Mouse (Mus musculus): ENCODE measurements around the gene Tchp. TPM values are rescaled to one million over a fixed set of nuclear protein-coding genes. Genes with fewer than 3 reads are reported as not detected.
A peak's percentile ranks its signal among the peaks of the same experiment; 100 is the strongest.

The Tchp gene
- polyA plus RNA-seq, 1 experiment from 2014 or later, result 5.8 TPM

DNA sequence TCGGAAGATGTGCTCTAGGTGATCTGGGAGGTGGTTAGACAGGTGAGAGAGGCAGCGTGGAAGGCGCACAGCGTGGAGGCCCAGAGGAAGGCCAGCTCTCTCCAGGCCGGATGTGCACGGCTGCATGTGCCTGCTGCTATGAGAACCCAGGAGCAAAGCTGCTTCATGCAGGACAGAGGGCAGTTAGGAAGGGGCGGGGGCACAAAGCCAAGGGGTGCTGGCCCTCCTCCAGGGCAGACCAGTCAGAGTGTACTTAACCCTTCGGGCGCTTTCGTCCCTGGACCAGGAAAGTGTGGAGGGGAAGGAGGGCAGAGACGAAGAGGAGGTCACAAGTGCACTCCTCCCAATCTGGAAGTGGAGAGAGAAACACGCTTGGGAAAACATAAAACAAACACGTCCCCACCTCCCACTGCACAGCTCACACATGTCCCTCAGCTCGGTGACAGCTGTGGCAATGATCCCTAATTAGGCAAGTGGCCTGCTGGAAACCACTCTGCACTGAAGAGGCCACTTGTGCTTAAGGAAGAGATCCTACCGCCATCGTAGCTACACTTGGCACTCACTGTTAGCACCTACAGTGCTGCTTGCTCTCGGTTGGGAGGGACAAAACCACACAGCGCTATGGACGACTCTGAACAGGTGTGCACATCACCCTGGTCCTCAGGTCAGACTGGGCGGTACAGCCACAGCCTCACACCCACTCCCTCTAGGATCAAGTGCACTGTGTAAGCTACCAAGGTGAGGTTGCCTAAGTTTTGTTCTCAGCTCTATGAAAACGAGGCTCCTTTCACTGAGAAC lies 29.7 kb downstream of the Tchp start:
- 80% methylated on average over 21 of the region's 21 CpGs for WGBS
- peaks cover 37% of the 10 kb centered on the region for H3K36me3 ChIP-seq (ENCODE audit: control insufficient read depth, insufficient read depth, low read length)

DNA sequence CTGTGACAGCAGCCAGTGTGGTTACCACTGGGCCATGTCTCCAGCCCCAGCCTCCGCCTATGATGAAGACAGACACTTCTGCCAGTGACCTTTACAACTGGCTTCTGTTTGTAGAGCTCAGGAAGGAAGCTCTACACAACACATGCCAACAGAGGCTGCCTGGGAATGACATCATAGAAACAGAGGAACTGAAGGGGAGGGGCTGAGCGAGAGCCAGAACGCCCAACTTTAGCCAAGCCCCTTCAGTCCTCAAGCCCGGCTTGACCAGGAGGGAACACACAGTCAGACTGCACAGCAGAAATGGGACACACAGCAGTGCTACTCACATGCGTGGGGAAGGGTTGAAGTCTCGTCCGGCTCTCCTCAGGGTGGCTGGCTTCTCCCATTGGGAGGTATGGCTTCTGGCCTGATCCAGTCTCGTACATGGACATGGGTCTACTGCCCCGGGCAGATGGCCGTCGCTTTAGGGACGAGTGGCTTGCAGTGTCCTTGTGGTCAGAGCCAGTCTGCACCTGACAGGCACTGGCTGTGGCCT lies 31.2 kb downstream of the Tchp start:
- Histone ChIP-seq H3K4me3 (ENCODE audit: low read depth, low read length) (no peak overlapping the region), H3K27ac (replicated peaks) (no peak overlapping the region), H3K9me3 (ENCODE audit: control insufficient read depth, low read length) (no peaks in the 10 kb centered on the region), H3K4me1 (replicated peaks; ENCODE audit: control insufficient read depth, insufficient read depth) (no peaks in the 10 kb centered on the region), H3K9ac (ENCODE audit: low read length) (no peak overlapping the region), H3K27me3 (ENCODE audit: control insufficient read depth, insufficient read depth, low read length) (no peaks in the 10 kb centered on the region), H3K36me3 (ENCODE audit: control insufficient read depth, insufficient read depth, low read length) (peaks cover 43% of the 10 kb centered on the region), H3K4me2 (replicated peaks; ENCODE audit: low read depth) (no peak overlapping the region)
- TF ChIP-seq CTCF (IDR thresholded peaks at IDR 0.05; ENCODE audit: low read depth) (no peak), EP300 (optimal IDR thresholded peaks at IDR 0.05) (no peak)
- DNase-seq (ENCODE audit: low spot score) (no peak), ATAC-seq (ENCODE audit: low FRiP score, low TSS enrichment) (peak; percentile 62; the same call in 1 of the 2 replicates)
- WGBS, result 77% methylated on average over 12 of the region's 12 CpGs

More for the DNA sequence above, 29.7 kb downstream of the Tchp start:
- Histone ChIP-seq H3K9me3 (ENCODE audit: control insufficient read depth, low read length) (no peaks in the 10 kb centered on the region), H3K4me1 (replicated peaks; ENCODE audit: control insufficient read depth, insufficient read depth) (no peaks in the 10 kb centered on the region), H3K4me2 (replicated peaks; ENCODE audit: low read depth) (no peak overlapping the region), H3K9ac (ENCODE audit: low read length) (no peak overlapping the region), H3K4me3 (ENCODE audit: low read depth, low read length) (no peak overlapping the region), H3K27ac (replicated peaks) (no peak overlapping the region), H3K27me3 (ENCODE audit: control insufficient read depth, insufficient read depth, low read length) (no peaks in the 10 kb centered on the region)
- DNase-seq (ENCODE audit: low spot score) (no peak), ATAC-seq (ENCODE audit: low FRiP score, low TSS enrichment) (no peak)
- TF ChIP-seq CTCF (IDR thresholded peaks at IDR 0.05; ENCODE audit: low read depth) (no peak), EP300 (optimal IDR thresholded peaks at IDR 0.05) (no peak)

DNA sequence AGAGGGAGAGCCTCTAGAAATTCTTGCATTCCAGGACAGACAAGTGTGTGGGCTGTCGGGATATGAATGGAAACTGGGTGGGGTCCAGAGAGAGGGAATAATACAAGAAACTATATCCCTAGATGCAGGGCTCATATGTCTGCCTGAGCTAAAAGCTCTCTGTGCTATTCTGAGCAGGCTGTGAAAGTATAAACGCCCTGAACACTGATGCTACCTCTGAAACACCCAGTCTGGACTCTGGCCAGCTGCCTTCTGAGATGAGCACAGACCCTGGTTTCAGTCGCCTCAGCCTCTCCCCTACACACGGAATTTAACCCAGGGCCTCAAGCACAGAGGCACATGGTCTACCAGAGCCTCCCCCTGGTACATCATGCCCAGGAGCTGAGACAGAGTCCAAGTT lies 33.0 kb downstream of the Tchp start:
- no peaks in the 10 kb centered on the region for H3K4me1 ChIP-seq (replicated peaks; ENCODE audit: control insufficient read depth, insufficient read depth)
- no peak for ATAC-seq (ENCODE audit: low FRiP score, low TSS enrichment)

DNA sequence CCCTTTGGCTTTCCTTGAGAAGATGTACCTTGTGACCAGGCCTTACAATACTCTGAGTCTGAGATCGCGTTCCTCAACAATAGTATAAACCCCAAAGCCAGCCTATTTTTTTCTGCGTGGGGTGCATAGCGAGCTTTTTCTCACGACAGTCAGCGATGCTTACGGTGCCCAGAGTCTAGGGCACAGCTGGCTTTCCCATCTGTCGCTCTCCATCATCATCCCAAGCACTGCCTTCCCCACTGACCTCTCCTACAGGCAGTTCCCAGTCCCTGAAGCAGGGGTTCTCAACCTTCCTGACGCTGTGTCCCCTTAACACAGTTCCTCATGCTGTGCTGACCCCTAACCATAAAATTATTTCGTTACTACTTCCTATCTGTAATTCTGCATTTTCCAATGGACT lies 35.0 kb downstream of the Tchp start:
- 94% methylated on average over 10 of the region's 10 CpGs for WGBS
- H3K4me3 ChIP-seq (ENCODE audit: low read depth, low read length), result no peak overlapping the region
- DNase-seq (ENCODE audit: low spot score), result no peak
- no peak overlapping the region for H3K9ac ChIP-seq (ENCODE audit: low read length)
- H3K4me1 ChIP-seq (replicated peaks; ENCODE audit: control insufficient read depth, insufficient read depth), result no peaks in the 10 kb centered on the region
- TF ChIP-seq EP300 (optimal IDR thresholded peaks at IDR 0.05) (no peak), CTCF (IDR thresholded peaks at IDR 0.05; ENCODE audit: low read depth) (no peak)
- peaks cover 46% of the 10 kb centered on the region for H3K36me3 ChIP-seq (ENCODE audit: control insufficient read depth, insufficient read depth, low read length)
- H3K9me3 ChIP-seq (ENCODE audit: control insufficient read depth, low read length), result no peaks in the 10 kb centered on the region
- no peak overlapping the region for H3K27ac ChIP-seq (replicated peaks)
- no peak for ATAC-seq (ENCODE audit: low FRiP score, low TSS enrichment)
- no peaks in the 10 kb centered on the region for H3K27me3 ChIP-seq (ENCODE audit: control insufficient read depth, insufficient read depth, low read length)
- H3K4me2 ChIP-seq (replicated peaks; ENCODE audit: low read depth), result no peak overlapping the region

More for the DNA sequence above, 33.0 kb downstream of the Tchp start:
- WGBS, result 36% methylated on average over 4 of the region's 4 CpGs
- Histone ChIP-seq H3K27me3 (ENCODE audit: control insufficient read depth, insufficient read depth, low read length) (no peaks in the 10 kb centered on the region), H3K36me3 (ENCODE audit: control insufficient read depth, insufficient read depth, low read length) (peaks cover 54% of the 10 kb centered on the region), H3K9me3 (ENCODE audit: control insufficient read depth, low read length) (no peaks in the 10 kb centered on the region), H3K9ac (ENCODE audit: low read length) (no peak overlapping the region), H3K4me3 (ENCODE audit: low read depth, low read length) (no peak overlapping the region), H3K27ac (replicated peaks) (no peak overlapping the region), H3K4me2 (replicated peaks; ENCODE audit: low read depth) (no peak overlapping the region)
- TF ChIP-seq CTCF (IDR thresholded peaks at IDR 0.05; ENCODE audit: low read depth) (no peak), EP300 (optimal IDR thresholded peaks at IDR 0.05) (no peak)
- no peak for DNase-seq (ENCODE audit: low spot score)

DNA sequence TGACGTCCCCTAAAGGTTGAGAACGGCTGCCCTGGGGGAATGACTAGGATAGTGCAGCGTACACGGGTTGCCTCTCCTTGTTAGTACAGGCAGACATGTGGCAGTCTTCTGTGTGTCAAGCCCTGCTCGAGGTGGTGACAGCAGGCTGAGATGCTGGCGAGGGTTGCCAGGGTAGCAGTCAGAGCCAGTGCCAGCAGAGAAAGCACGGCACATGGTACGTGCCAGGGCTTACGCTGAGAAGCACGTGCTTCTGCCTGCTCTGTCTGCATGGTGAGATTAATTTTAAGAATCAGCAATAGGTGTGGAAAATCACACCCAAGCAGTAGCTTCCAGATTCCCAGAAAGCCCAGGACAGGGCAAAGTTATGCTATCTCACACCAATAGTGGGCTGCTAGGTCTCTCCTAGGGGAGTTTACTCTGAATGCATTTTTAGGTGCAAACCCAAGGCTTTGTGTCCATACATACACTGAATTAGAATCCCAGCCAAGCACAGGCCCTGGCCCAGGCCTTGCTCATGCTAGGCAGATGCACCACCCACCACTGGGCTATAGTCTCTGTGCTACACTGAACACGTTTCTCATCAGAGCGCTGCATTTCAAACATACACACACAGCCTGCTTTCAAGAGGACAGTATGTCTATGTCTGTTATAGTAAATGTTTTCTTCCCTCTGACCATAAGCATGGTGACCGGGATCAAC lies 35.6 kb downstream of the Tchp start:
- Histone ChIP-seq H3K4me1 (replicated peaks; ENCODE audit: control insufficient read depth, insufficient read depth) (no peaks in the 10 kb centered on the region), H3K36me3 (ENCODE audit: control insufficient read depth, insufficient read depth, low read length) (peaks cover 46% of the 10 kb centered on the region), H3K27me3 (ENCODE audit: control insufficient read depth, insufficient read depth, low read length) (no peaks in the 10 kb centered on the region), H3K9me3 (ENCODE audit: control insufficient read depth, low read length) (no peaks in the 10 kb centered on the region), H3K27ac (replicated peaks) (no peak overlapping the region), H3K9ac (ENCODE audit: low read length) (no peak overlapping the region), H3K4me3 (ENCODE audit: low read depth, low read length) (no peak overlapping the region), H3K4me2 (replicated peaks; ENCODE audit: low read depth) (no peak overlapping the region)
- 88% methylated on average over 13 of the region's 13 CpGs for WGBS
- ATAC-seq (ENCODE audit: low FRiP score, low TSS enrichment) (no peak), DNase-seq (ENCODE audit: low spot score) (no peak)
- TF ChIP-seq CTCF (IDR thresholded peaks at IDR 0.05; ENCODE audit: low read depth), result no peak
- TF ChIP-seq EP300 (optimal IDR thresholded peaks at IDR 0.05), result no peak

DNA sequence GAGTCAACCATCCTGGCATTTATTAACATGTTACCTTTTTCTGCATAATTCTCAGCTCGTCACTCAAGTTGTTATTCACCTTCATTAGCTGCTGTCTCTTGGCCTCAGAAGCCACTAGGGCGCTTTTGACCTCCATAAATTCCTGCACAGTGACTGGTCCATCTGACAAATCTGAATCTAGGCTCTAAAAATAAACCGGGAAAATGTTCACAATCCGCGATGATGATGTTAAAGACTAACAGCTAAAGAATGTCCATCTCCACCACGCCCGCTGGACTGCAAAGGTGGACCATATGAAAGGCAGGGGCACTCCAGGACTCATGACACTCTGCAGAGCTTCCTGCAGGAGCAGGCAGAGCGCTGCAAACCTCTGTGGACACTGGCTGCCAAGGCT lies 36.1 kb downstream of the Tchp start:
- Histone ChIP-seq H3K9ac (ENCODE audit: low read length) (no peak overlapping the region), H3K4me3 (ENCODE audit: low read depth, low read length) (no peak overlapping the region), H3K4me2 (replicated peaks; ENCODE audit: low read depth) (no peak overlapping the region), H3K27me3 (ENCODE audit: control insufficient read depth, insufficient read depth, low read length) (no peaks in the 10 kb centered on the region), H3K27ac (replicated peaks) (no peak overlapping the region), H3K36me3 (ENCODE audit: control insufficient read depth, insufficient read depth, low read length) (peaks cover 44% of the 10 kb centered on the region), H3K9me3 (ENCODE audit: control insufficient read depth, low read length) (no peaks in the 10 kb centered on the region), H3K4me1 (replicated peaks; ENCODE audit: control insufficient read depth, insufficient read depth) (no peaks in the 10 kb centered on the region)
- TF ChIP-seq CTCF (IDR thresholded peaks at IDR 0.05; ENCODE audit: low read depth), result no peak
- TF ChIP-seq EP300 (optimal IDR thresholded peaks at IDR 0.05), result no peak
- DNase-seq (ENCODE audit: low spot score), result no peak
- ATAC-seq (ENCODE audit: low FRiP score, low TSS enrichment), result no peak
- WGBS, result 85% methylated on average over 8 of the region's 8 CpGs

All from stomach, postnatal 0 days (tissue).